Mouse (Mus musculus): ENCODE measurements around the gene 1700020L24Rik.

The 1700020L24Rik gene

GRCm38 (mm10) chr11:83437377-83437776, at the start of gene 1700020L24Rik:
1700020L24Rik (plus strand) TSS chr11:83437677.
- DNase-seq (ENCODE audit: low read depth, low spot score) = no peak

- no peak for DNase-seq (ENCODE audit: low read depth, low spot score)
Observed at GRCm38 (mm10) chr11:83393062-83393461, 44.4 kb upstream of the 1700020L24Rik start.

- no peak for DNase-seq (ENCODE audit: low read depth, low spot score)
Observed at GRCm38 (mm10) chr11:83394802-83395439, 42.6 kb upstream of the 1700020L24Rik start.

DNA sequence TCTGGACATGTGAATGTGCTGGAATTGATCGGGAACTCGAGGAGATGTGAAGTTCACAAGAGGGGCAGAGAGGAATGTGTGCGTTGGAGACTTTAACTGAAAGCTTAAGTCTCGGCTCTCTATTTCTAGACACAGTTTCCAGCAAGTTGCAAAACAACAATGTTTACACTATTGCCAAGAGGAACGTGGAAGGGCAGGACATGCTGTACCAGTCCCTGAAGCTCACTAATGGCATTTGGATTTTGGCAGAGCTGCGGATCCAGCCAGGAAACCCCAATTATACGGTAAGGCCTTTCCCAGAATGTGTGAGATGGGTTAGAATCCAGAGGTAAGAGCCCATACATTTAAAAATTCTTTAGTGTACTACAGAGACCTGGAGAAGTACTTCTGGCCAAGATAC, 39.9 kb upstream of the 1700020L24Rik start:
- no peak for DNase-seq (ENCODE audit: low read depth, low spot score)

DNA sequence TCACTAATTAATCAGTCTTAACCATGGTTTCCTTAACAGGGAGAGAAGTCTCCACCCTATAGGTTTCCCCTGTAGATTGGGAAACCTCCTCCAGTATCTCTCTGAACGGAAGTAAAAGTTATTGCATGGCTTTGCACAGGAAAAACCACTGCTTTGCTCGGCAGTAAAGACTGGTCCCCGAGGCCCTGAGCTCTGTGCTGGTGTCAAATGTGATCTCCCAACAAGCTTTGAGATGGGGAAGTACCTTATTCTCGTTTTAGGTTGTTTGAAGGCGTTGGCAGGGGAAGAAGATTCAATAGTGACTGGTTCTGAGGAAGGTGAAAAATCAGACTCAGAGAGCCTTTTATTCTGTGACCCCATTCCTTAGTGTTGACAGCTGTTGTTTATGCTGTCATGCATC, 38.8 kb upstream of the 1700020L24Rik start:
- no peak for DNase-seq (ENCODE audit: low read depth, low spot score)

DNA sequence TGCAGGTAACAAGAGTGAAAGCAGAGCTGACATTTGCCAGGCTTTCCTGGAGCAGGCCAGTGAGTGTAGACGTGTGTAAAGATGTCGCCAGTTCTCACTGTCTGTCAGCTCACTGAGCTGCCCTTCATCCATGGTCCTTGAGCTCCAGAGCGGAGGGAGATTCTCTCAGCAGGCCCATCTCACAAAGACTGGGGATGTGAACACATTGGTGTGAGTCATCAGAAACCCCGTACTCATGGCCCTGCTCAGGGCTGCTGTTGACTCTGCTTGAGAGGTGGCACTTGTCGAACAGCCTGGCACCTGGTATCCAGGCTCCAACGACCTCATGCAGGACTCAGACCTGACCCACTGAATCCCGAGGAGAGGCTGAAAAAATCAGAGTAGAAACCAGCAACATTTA, 33.7 kb upstream of the 1700020L24Rik start:
- DNase-seq (ENCODE audit: low read depth, low spot score) = no peak

- no peak for DNase-seq (ENCODE audit: low read depth, low spot score)
Observed at GRCm38 (mm10) chr11:83406391-83406790, 31.1 kb upstream of the 1700020L24Rik start.

DNA sequence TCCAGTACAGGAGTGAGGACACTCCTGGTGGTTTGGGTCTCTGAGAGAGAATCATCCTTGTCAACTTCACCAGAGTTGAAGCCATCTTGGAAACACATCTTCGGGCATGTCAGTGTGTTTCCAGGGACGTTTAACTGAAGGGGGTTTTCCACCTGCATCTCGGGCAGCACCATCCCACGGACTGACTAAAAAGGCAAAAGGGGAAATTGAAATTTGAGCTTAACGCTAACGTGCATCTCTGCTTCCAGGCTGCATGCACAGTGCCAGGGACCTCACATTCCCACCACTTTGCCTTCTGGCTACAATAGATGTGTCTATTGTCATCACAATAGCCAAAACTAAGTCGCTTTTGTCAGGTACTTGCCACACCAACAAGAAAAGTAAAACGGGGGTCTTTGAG, 29.2 kb upstream of the 1700020L24Rik start:
- no peak for DNase-seq (ENCODE audit: low read depth, low spot score)

- no peak for DNase-seq (ENCODE audit: low read depth, low spot score)
Observed at GRCm38 (mm10) chr11:83409087-83409754, 28.3 kb upstream of the 1700020L24Rik start, which contains the start of gene Rasl10b. Rasl10b (plus strand) TSS chr11:83409137.

DNA sequence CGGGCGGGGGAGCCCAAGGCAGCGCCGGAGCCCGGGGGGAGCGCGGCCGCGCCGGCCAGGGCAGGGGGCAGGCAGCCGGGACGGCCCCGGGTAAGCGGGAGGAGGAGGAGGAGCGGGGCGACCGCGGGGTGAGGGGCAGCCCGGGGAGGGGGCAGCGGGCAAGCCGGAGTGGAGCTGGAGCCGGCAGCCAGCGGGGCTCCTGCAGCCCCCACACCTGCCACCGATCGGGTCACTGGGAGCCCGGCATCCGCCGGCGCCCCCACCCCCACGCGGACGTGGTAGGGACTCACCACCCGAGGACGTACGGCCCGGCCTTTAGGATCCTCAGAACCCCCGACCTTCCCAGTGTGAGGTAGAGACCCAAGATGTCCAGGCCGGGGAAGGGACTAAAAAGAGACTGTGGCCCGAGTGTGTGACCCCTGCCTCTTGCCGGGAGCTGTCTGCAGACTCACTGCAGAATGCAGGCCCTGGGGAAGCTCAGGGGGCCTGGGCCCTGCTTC, 27.6 kb upstream of the 1700020L24Rik start:
- no peak for DNase-seq (ENCODE audit: low read depth, low spot score)

DNA sequence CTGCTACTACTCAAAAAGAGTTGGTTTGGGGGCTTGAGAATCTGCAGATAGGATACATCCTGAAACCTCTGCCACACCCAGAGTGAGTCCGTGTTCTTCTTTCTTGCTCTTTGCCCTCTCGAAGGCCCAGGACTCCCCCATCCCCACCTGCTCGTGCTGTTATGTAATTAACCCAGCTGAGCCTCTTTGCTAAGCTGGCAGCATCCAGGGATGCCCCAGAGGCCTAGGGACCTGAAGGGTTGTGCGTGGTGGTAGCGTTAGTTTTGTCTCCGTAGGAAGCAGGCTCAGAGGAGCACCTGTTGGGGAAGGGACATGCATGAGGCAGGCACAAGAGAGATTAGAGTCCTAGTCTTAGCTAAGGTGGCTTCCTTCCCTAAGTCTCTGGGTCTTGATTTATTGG, 27.0 kb upstream of the 1700020L24Rik start:
- no peak for DNase-seq (ENCODE audit: low read depth, low spot score)

DNA sequence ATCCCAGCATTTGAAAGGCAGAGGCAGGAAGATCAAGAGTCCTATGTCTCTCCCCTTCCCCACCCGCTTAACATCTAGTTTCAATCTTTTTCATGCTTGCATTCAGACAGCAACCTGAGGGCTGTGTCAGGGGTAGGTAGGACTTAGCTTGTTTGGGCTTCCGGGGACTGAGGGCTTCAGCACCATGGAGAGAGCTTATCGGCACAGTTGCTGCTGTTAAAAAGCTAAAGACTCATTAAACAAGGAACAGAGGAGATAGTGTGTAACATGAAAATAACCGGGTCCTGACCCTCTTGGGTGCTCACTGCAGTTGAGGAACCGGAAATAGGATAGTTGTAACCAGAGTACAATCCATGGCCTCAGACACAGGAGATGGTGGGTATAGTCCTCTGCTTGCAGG, 20.4 kb upstream of the 1700020L24Rik start:
- peak; percentile 62 for DNase-seq (ENCODE audit: low read depth, low spot score)

- DNase-seq (ENCODE audit: low read depth, low spot score) = no peak
Observed at GRCm38 (mm10) chr11:83417708-83418107, 19.8 kb upstream of the 1700020L24Rik start.

- DNase-seq (ENCODE audit: low read depth, low spot score) = no peak
Observed at GRCm38 (mm10) chr11:83418566-83418965, 18.9 kb upstream of the 1700020L24Rik start.

- DNase-seq (ENCODE audit: low read depth, low spot score) = no peak
Observed at GRCm38 (mm10) chr11:83420338-83420737, 17.1 kb upstream of the 1700020L24Rik start.

GRCm38 (mm10) chr11:83421305-83421704, 16.2 kb upstream of the 1700020L24Rik start:
- peak; percentile 72 for DNase-seq (ENCODE audit: low read depth, low spot score)

DNA sequence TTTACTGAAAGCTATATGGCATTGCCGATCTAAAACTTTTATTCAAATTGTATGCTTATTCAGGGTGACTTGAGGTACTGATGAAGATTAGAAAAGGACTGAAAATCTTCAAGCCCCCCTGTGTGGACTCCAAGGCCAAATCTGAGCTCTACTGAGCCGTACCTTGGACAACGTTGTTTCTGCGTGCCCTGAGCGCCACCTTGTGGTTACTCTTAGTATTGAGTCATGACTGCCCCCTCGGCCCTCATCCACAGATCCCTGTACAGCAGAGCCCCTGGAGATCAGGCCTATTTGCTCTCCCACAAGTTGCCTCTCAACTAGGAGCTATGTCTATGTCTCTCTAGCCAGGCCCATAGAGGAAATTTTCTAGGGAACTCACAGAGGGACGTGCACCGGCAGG, 12.8 kb upstream of the 1700020L24Rik start:
- peak; percentile 68 for DNase-seq (ENCODE audit: low read depth, low spot score)

DNA sequence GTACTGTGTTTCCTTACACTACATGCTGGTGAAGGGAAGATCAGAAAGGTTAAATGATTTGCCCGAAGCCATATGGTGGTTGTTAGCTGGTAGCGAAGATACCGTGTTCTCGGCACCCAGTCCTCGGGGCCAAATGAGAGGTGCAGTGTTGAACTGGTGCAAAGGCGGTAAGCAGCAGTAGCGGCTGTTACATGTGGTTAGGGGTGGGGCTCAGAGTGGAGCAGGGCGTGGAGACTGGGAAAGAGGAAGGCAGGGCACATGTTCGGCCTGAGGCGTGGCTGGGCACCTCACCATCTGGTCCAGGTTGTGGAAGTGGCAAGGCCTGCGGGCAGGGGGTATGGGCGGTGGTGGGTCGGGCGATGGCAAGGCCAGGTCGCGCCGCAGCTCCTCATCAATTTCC, 10.5 kb upstream of the 1700020L24Rik start:
- DNase-seq (ENCODE audit: low read depth, low spot score) = no peak

GRCm38 (mm10) chr11:83429355-83429754, 8.1 kb upstream of the 1700020L24Rik start, which contains the start of gene Gas2l2:
Gas2l2 (minus strand) TSS chr11:83429455.
- DNase-seq (ENCODE audit: low read depth, low spot score) = no peak

GRCm38 (mm10) chr11:83432533-83432932, 4.9 kb upstream of the 1700020L24Rik start:
- DNase-seq (ENCODE audit: low read depth, low spot score) = no peak

DNA sequence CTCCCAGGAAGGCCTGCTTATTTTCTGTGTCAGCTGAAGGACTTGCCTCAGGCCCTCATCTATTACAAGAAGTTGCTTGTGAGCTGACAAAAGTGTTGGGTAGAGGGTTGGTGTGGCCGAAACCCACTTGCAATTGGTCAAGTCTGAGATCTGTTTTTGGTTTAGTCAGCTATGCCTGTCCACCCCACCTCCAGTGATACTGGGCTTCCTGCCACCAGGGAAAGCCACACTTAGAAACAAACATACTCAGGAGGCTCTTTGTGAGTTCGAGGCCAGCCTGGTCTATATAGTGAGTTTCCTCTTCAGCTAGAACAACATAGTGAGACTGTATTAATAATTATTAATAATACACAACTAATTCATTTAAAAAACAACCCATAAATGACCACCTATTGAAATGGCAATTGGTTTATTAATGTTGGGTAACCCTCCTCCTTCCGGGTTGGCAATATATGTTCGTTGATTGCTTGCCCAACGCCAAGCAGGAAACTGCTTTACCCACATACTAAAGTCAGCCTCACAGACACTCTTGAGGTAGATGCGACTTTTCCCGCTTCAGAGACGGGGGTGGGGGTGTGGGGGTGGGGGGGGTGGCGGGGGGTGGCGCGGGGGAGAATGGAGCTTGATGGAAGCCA, 2.1 kb downstream of the 1700020L24Rik start:
- no peak for DNase-seq (ENCODE audit: low read depth, low spot score)

Data from embryo, embryonic 11.5 days (tissue).